Mouse (Mus musculus): ENCODE results near the gene Sorbs1. TPM values are rescaled to one million over a fixed set of nuclear protein-coding genes. Genes with fewer than 3 reads are reported as not detected.

Sorbs1 gene
- total and polyA plus RNA-seq, 2 experiments from 2014 or later, result 140 to 153 TPM

- no peak overlapping the region; the same call in 1 of the 2 replicates for H3K9ac ChIP-seq (replicated peaks; ENCODE audit: low read depth, low read length)
- no peaks in the 10 kb centered on the region for H3K9me3 ChIP-seq (replicated peaks; ENCODE audit: control insufficient read depth, low read length)
- TF ChIP-seq EP300 (IDR thresholded peaks at IDR 0.05; ENCODE audit: low read depth) (no peak), CTCF (IDR thresholded peaks at IDR 0.05; ENCODE audit: low read depth) (no peak)
- peaks cover 28% of the 10 kb centered on the region; the same call in 1 of the 2 replicates for H3K36me3 ChIP-seq (replicated peaks; ENCODE audit: control insufficient read depth, insufficient read depth, low read length)
- H3K4me1 ChIP-seq (ENCODE audit: control insufficient read depth, insufficient read depth), result peaks cover 48% of the 10 kb centered on the region
- WGBS, result 28% methylated on average over 15 of the region's 15 CpGs
- no peaks in the 10 kb centered on the region for H3K27me3 ChIP-seq (ENCODE audit: control insufficient read depth, insufficient read depth, low read length)
- H3K4me3 ChIP-seq (ENCODE audit: low read depth, low read length), result no peak overlapping the region
- H3K27ac ChIP-seq (ENCODE audit: low read depth), result peak overlapping the region; percentile 68
- H3K4me2 ChIP-seq (ENCODE audit: low read depth, low read length), result no peak overlapping the region
- DNase-seq (ENCODE audit: low spot score), result no peak
- ATAC-seq (ENCODE audit: insufficient read depth, low read depth), result no peak
Observed at GRCm38 (mm10) chr19:40402155-40402963, 111.2 kb downstream of the Sorbs1 start.

GRCm38 (mm10) chr19:40401213-40401612 lies 112.4 kb downstream of the Sorbs1 start:
- no peak overlapping the region for H3K4me2 ChIP-seq (ENCODE audit: low read depth, low read length)
- peak overlapping the region; percentile 68 for H3K27ac ChIP-seq (ENCODE audit: low read depth)
- H3K9ac ChIP-seq (replicated peaks; ENCODE audit: low read depth, low read length), result no peak overlapping the region

DNA sequence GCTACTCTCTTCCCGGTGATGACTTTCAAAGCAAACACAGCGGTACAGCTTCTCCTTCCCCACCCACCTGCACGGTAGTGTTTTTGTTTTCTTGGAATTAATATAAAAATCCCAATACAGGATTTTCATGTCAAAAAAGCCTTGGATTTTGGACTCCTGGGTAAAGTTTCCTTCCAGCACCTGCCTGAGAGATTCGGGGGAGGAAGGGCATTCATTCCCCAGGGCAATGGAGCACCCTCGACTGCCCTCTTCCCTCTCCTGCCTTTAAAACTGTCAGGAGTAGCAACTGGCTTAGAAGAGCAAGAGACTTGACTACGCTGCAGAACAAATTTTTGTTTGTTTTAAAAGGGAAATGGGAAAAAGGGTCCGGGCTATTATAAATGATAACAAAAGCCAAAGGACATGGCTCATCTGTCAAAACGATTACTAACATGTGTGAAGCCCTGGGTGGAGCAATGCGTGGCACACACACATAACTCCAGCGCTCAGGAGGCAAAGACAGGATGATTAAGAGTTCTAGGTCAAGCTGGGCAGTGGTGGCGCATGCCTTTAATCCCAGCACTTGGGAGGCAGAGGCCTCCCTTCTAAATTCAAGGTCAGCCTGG lies 113.1 kb downstream of the Sorbs1 start:
- Histone ChIP-seq H3K27ac (ENCODE audit: low read depth) (peak overlapping the region; percentile 68), H3K9ac (replicated peaks; ENCODE audit: low read depth, low read length) (no peak overlapping the region), H3K4me3 (ENCODE audit: low read depth, low read length) (no peak overlapping the region), H3K9me3 (replicated peaks; ENCODE audit: control insufficient read depth, low read length) (no peaks in the 10 kb centered on the region), H3K4me1 (ENCODE audit: control insufficient read depth, insufficient read depth) (peaks cover 39% of the 10 kb centered on the region), H3K27me3 (ENCODE audit: control insufficient read depth, insufficient read depth, low read length) (no peaks in the 10 kb centered on the region), H3K4me2 (ENCODE audit: low read depth, low read length) (no peak overlapping the region), H3K36me3 (replicated peaks; ENCODE audit: control insufficient read depth, insufficient read depth, low read length) (peaks cover 28% of the 10 kb centered on the region; the same call in 1 of the 2 replicates)
- TF ChIP-seq EP300 (IDR thresholded peaks at IDR 0.05; ENCODE audit: low read depth), result no peak
- TF ChIP-seq CTCF (IDR thresholded peaks at IDR 0.05; ENCODE audit: low read depth), result no peak
- ATAC-seq (ENCODE audit: insufficient read depth, low read depth) (no peak), DNase-seq (ENCODE audit: low spot score) (no peak)
- 76% methylated on average over 11 of the region's 11 CpGs for WGBS

More at GRCm38 (mm10) chr19:40401213-40401612, 112.4 kb downstream of the Sorbs1 start:
- no peak overlapping the region for H3K4me3 ChIP-seq (ENCODE audit: low read depth, low read length)
- ATAC-seq (ENCODE audit: insufficient read depth, low read depth), result peak; percentile 50
- H3K36me3 ChIP-seq (replicated peaks; ENCODE audit: control insufficient read depth, insufficient read depth, low read length), result peaks cover 28% of the 10 kb centered on the region; the same call in 1 of the 2 replicates
- 9% methylated on average over 7 of the region's 7 CpGs for WGBS
- DNase-seq (ENCODE audit: low spot score), result peak; percentile 69
- H3K27me3 ChIP-seq (ENCODE audit: control insufficient read depth, insufficient read depth, low read length), result no peaks in the 10 kb centered on the region
- H3K9me3 ChIP-seq (replicated peaks; ENCODE audit: control insufficient read depth, low read length), result no peaks in the 10 kb centered on the region
- TF ChIP-seq CTCF (IDR thresholded peaks at IDR 0.05; ENCODE audit: low read depth) (no peak), EP300 (IDR thresholded peaks at IDR 0.05; ENCODE audit: low read depth) (no peak)
- H3K4me1 ChIP-seq (ENCODE audit: control insufficient read depth, insufficient read depth), result peaks cover 40% of the 10 kb centered on the region

DNA sequence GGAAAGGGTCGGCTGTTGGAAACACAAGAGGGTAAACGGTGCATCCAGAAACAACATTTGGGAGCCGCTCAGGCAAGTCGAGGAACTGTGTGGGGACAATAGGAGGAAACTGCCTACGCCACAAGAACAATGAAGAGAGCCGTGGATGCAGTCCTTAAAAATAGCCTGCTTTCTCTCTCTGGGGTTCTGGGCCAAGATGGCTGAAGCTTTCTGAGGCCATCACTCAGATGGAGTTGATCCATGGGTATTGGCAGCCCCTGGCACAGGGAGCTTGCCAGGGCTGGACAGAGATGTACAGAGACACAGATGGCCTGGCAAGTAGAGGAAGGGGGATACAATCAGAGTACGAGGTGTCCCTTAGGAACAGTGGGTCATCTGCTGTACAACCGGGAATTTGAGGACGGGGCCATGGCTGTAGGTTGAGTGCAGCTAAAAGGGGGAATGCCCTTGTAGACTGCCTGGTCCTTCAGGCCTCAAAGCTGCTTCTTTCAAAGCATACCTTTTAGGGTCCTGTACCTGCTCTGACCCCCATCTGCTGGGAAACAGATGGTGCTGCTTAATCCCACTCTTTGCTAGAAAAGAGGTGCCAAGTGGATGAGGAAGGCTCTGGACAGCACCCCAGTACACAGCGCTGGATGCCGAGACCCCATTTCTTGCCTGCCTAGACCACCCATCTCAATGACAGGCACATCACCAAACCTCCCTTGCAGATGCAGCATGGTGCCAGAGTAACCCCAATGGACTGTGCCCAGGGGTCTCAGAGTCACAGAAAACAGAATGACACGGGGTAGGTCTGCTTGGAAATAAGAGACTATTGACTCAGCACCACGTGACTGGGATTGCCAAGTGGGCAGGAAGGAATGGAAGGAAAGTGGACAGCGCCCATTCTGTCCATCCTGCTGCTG lies 117.6 kb downstream of the Sorbs1 start:
- DNase-seq (ENCODE audit: low spot score) (no peak), ATAC-seq (ENCODE audit: insufficient read depth, low read depth) (peak; percentile 17; the same call in 1 of the 2 replicates)
- peak overlapping the region; percentile 94 for H3K27ac ChIP-seq (ENCODE audit: low read depth)
- no peaks in the 10 kb centered on the region for H3K9me3 ChIP-seq (replicated peaks; ENCODE audit: control insufficient read depth, low read length)
- H3K9ac ChIP-seq (replicated peaks; ENCODE audit: low read depth, low read length), result 0 out of 2 replicates have a peak overlapping the region, but pooled peaks have one; percentile 1
- 66% methylated on average over 14 of the region's 14 CpGs for WGBS
- H3K4me1 ChIP-seq (ENCODE audit: control insufficient read depth, insufficient read depth), result peaks cover 21% of the 10 kb centered on the region
- H3K36me3 ChIP-seq (replicated peaks; ENCODE audit: control insufficient read depth, insufficient read depth, low read length), result peaks cover 40% of the 10 kb centered on the region
- no peak overlapping the region for H3K4me3 ChIP-seq (ENCODE audit: low read depth, low read length)
- TF ChIP-seq EP300 (IDR thresholded peaks at IDR 0.05; ENCODE audit: low read depth) (no peak), CTCF (IDR thresholded peaks at IDR 0.05; ENCODE audit: low read depth) (no peak)
- 0 out of 2 replicates have a peak overlapping the region, but pooled peaks have one; percentile 5 for H3K4me2 ChIP-seq (ENCODE audit: low read depth, low read length)
- H3K27me3 ChIP-seq (ENCODE audit: control insufficient read depth, insufficient read depth, low read length), result no peaks in the 10 kb centered on the region

GRCm38 (mm10) chr19:40395321-40395695 lies 118.3 kb downstream of the Sorbs1 start:
- no peak overlapping the region for H3K9ac ChIP-seq (replicated peaks; ENCODE audit: low read depth, low read length)
- TF ChIP-seq CTCF (IDR thresholded peaks at IDR 0.05; ENCODE audit: low read depth) (no peak), EP300 (IDR thresholded peaks at IDR 0.05; ENCODE audit: low read depth) (no peak; the same call in 1 of the 2 replicates)
- H3K27ac ChIP-seq (ENCODE audit: low read depth), result peak overlapping the region; percentile 94
- WGBS, result 77% methylated on average over 12 of the region's 12 CpGs
- H3K27me3 ChIP-seq (ENCODE audit: control insufficient read depth, insufficient read depth, low read length), result no peaks in the 10 kb centered on the region
- H3K4me2 ChIP-seq (ENCODE audit: low read depth, low read length), result peak overlapping the region; percentile 5; the same call in 1 of the 2 replicates
- no peaks in the 10 kb centered on the region for H3K9me3 ChIP-seq (replicated peaks; ENCODE audit: control insufficient read depth, low read length)
- no peak for DNase-seq (ENCODE audit: low spot score)
- peaks cover 40% of the 10 kb centered on the region for H3K36me3 ChIP-seq (replicated peaks; ENCODE audit: control insufficient read depth, insufficient read depth, low read length)
- H3K4me1 ChIP-seq (ENCODE audit: control insufficient read depth, insufficient read depth), result peaks cover 17% of the 10 kb centered on the region
- peak; percentile 39; the same call in 1 of the 2 replicates for ATAC-seq (ENCODE audit: insufficient read depth, low read depth)
- H3K4me3 ChIP-seq (ENCODE audit: low read depth, low read length), result no peak overlapping the region
